30 mouse cellular contexts compared by ENCODE assay signal in the genomic region with DNA sequence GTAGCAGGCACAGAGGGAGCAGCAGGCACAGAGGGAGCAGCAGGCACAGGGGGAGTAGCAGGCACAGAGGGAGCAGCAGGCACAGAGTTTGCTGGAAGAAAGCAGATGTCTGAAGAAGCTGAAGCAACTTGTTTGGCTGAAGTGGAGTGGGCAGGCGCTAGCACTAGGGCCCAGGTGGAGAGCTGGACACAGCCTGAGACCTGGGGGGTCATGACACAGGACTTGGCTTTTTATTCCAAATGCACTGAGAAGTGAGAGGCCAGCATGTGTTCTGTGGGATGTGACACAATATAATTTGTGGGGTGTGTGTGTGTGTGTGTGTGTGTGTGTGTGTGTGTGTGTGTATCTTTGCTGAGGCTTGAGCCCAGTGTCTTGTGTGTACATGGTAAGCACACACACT.
"Had no signal": no experiment of that assay in that cellular context is flagged by ENCODE, and none has a peak within 500 bp of the region (broad histone marks: within the 10 kb centered on the region; RNA-seq: fewer than 3 reads in every experiment).

No protein-coding gene starts in this region.

- H3K4me3 ChIP-seq: heart, embryonic 12.5 days; heart, embryonic 13.5 days; heart, embryonic 15.5 days; hindbrain, embryonic 10.5 days; hindbrain, embryonic 12.5 days; hindbrain, embryonic 13.5 days; hindbrain, embryonic 15.5 days; intestine, embryonic 15.5 days; kidney, embryonic 15.5 days; layer of hippocampus, adult 2 months; left cerebral cortex, adult 2 months had no signal

- DNase-seq: heart, postnatal 10 days; heart, postnatal 14 days; heart, postnatal 36 days; heart, postnatal 4 days; kidney, adult 11 months; kidney, adult 18-20 months; kidney, adult 2 months; kidney, adult 8-10 months; kidney, adult 9 months; kidney, postnatal 10 days; kidney, postnatal 14 days; kidney, postnatal 25 days; kidney, postnatal 36 days; kidney, postnatal 4 days; layer of hippocampus, adult 9-11 months; layer of hippocampus, postnatal 36 days had no signal

- H3K27me3 ChIP-seq: hindbrain, embryonic 12.5 days; hindbrain, embryonic 15.5 days; intestine, embryonic 15.5 days; kidney, embryonic 15.5 days had no signal

- H3K27ac ChIP-seq: heart, embryonic 13.5 days; heart, embryonic 15.5 days; hindbrain, embryonic 10.5 days; hindbrain, embryonic 12.5 days; hindbrain, embryonic 13.5 days; hindbrain, embryonic 14.5 days; hindbrain, embryonic 15.5 days; hindbrain, postnatal 0 days; intestine, embryonic 15.5 days; kidney, embryonic 15.5 days; kidney, postnatal 0 days; layer of hippocampus, adult 2 months; left cerebral cortex, adult 2 months had no signal
